In genomic region chr5:21986311-21986710, GRCm38 (mm10) we compare ENCODE assay signal across 8 mouse cellular contexts.
DNase-seq lines count a peak whose midpoint lies in the region; ATAC-seq and TF ChIP-seq lines count a peak whose summit lies in the region.

No protein-coding gene starts in this region.

- H3K36me3 ChIP-seq in liver, embryonic 14.5 days (replicated peaks; ENCODE audit: control insufficient read depth, insufficient read depth, low read depth): no peaks in the 10 kb centered on the region

- ATAC-seq in frontal cortex, adult (ENCODE audit: low TSS enrichment): no peak
- ATAC-seq in granulocyte monocyte progenitor cell, adult 5-6 weeks (replicated peaks; ENCODE audit: poor library complexity, severe bottlenecking): peak; percentile 40; the same call in 1 of the 2 replicates
- ATAC-seq in liver, embryonic 14.5 days (ENCODE audit: insufficient read depth): no peak

- 30% methylated on average over 4 of the region's 4 CpGs for WGBS in liver, embryonic 14.5 days (ENCODE audit: insufficient replicate concordance)

- peak; percentile 27 to 34 for DNase-seq in frontal cortex, postnatal 25 days (ENCODE audit: low spot score in 2 of 2)
- DNase-seq in right cerebral cortex, adult 2 months (ENCODE audit: low spot score in 2 of 2): peak; percentile 44 to 55
- no peak for DNase-seq in right cerebral cortex, postnatal 36 days (ENCODE audit: low spot score in 2 of 2)
- DNase-seq in c-Kit-positive CD71-positive TER-119-positive erythroid progenitor cells, embryonic 14.5 days (ENCODE audit: low spot score): peak; percentile 25
- peak in 2 of 3 experiments; percentile 12 to 16 for DNase-seq in liver, embryonic 14.5 days (ENCODE audit: low read depth in 3 of 3, low spot score in 3 of 3)
- DNase-seq in thymus, postnatal 0 days (ENCODE audit: low spot score): peak; percentile 8

- H3K9ac ChIP-seq in liver, embryonic 14.5 days (replicated peaks): no peak overlapping the region

- no peaks in the 10 kb centered on the region for H3K4me1 ChIP-seq in liver, embryonic 14.5 days (replicated peaks; ENCODE audit: control insufficient read depth in 2 of 2, insufficient read depth in 2 of 2, low read length in 1 of 2)

- no peak for TF ChIP-seq EP300 in liver, embryonic 14.5 days (IDR thresholded peaks at IDR 0.05; ENCODE audit: low read depth)

- TF ChIP-seq CTCF in liver, embryonic 14.5 days (IDR thresholded peaks at IDR 0.05; ENCODE audit: low read depth): peak; percentile 64; the same call in 1 of the 2 replicates

- no peaks in the 10 kb centered on the region for H3K27me3 ChIP-seq in liver, embryonic 14.5 days (ENCODE audit: control insufficient read depth, insufficient read depth, low read length)

- no peak overlapping the region for H3K4me2 ChIP-seq in liver, embryonic 14.5 days (ENCODE audit: low read depth)

- H3K9me3 ChIP-seq in liver, embryonic 14.5 days (ENCODE audit: control insufficient read depth, low read length): no peaks in the 10 kb centered on the region

- no peak overlapping the region for H3K4me3 ChIP-seq in liver, embryonic 14.5 days (ENCODE audit: insufficient read depth in 1 of 2, low read depth in 2 of 2, low read length in 2 of 2)

- no peak overlapping the region for H3K27ac ChIP-seq in liver, embryonic 14.5 days

Comparison
In these comparisons a context has a peak if more than half of its experiments do, and no peak if none do; other contexts are left out.
1. DNase-seq: peak in frontal cortex, postnatal 25 days (2 of 2), right cerebral cortex, adult 2 months (2 of 2), c-Kit-positive CD71-positive TER-119-positive erythroid progenitor cells, embryonic 14.5 days (single experiment), liver, embryonic 14.5 days (2 of 3) and thymus, postnatal 0 days (single experiment); none in right cerebral cortex, postnatal 36 days (0 of 2).